Mouse (Mus musculus): Measurements from ENCODE around the gene Tmem101. TPM values are rescaled to one million over a fixed set of nuclear protein-coding genes. Genes with fewer than 3 reads are reported as not detected.

Gene Tmem101
- total and polyA plus RNA-seq, 3 experiments: 30.1 to 45.1 TPM; not detected in 1

- Histone ChIP-seq H3K27me3 (ENCODE audit: control insufficient read depth in 1 of 2, insufficient read depth in 2 of 2, low read length in 2 of 2) (no peaks in the 10 kb centered on the region), H3K9me3 (replicated peaks; ENCODE audit: insufficient read depth, low read length) (no peaks in the 10 kb centered on the region), H3K79me2 (ENCODE audit: control insufficient read depth, insufficient read depth, low read length, poor library complexity) (peaks cover 9% of the 10 kb centered on the region), H3K36me3 (ENCODE audit: control insufficient read depth in 1 of 2, insufficient read depth in 2 of 2, low read length in 2 of 2) (peaks cover 0 to 25% of the 10 kb centered on the region in 2 experiments; a peak in 2 of 4 replicates), H3K9ac (ENCODE audit: control insufficient read depth, low read depth, low read length, poor library complexity, severe bottlenecking) (no peak overlapping the region), H3K27ac (ENCODE audit: control insufficient read depth, low read depth, low read length) (no peak overlapping the region), H3K4me1 (ENCODE audit: control insufficient read depth in 1 of 2, insufficient read depth in 2 of 2, low read length in 2 of 2) (no peaks in the 10 kb centered on the region), H3K4me3 (ENCODE audit: control insufficient read depth in 1 of 2, insufficient read depth in 1 of 2, low read depth in 2 of 2, low read length in 2 of 2) (no peak overlapping the region)
- TF ChIP-seq KAT2A (conservative IDR thresholded peaks at IDR 0.05; ENCODE audit: low read depth, low read length): no peak
- no peak for TF ChIP-seq MAFK (IDR thresholded peaks at IDR 0.05; ENCODE audit: borderline replicate concordance, low read depth, low read length)
- no peak for TF ChIP-seq E2F4 (IDR thresholded peaks at IDR 0.05; ENCODE audit: borderline replicate concordance, low read depth, low read length)
- no peak for TF ChIP-seq ZNF384 (IDR thresholded peaks at IDR 0.05; ENCODE audit: low read depth, low read length)
- no peak for TF ChIP-seq ZMIZ1 (IDR thresholded peaks at IDR 0.05; ENCODE audit: low read depth, low read length)
- TF ChIP-seq MAX (IDR thresholded peaks at IDR 0.05; ENCODE audit: low read length): no peak
- no peak for TF ChIP-seq GATA1 (IDR thresholded peaks at IDR 0.05; ENCODE audit: low read depth, low read length)
- no peak for TF ChIP-seq USF1 (IDR thresholded peaks at IDR 0.05; ENCODE audit: low read depth, low read length)
- no peak for TF ChIP-seq NELFE (IDR thresholded peaks at IDR 0.05; ENCODE audit: low read depth, low read length)
- no peak for TF ChIP-seq USF2 (IDR thresholded peaks at IDR 0.05; ENCODE audit: borderline replicate concordance in 1 of 2, insufficient read depth in 1 of 2, low read depth in 1 of 2, low read length in 2 of 2)
- TF ChIP-seq TBP (IDR thresholded peaks at IDR 0.05; ENCODE audit: low read depth, low read length): no peak
- TF ChIP-seq CTCF (IDR thresholded peaks at IDR 0.05 in 2 of 3, conservative IDR thresholded peaks at IDR 0.05 in 1 of 3; ENCODE audit: control insufficient read depth in 1 of 3, insufficient read depth in 1 of 3, low read depth in 2 of 3, low read length in 3 of 3, poor library complexity in 1 of 3, severe bottlenecking in 1 of 3): no peak
- no peak for TF ChIP-seq POLR2A (IDR thresholded peaks at IDR 0.05; ENCODE audit: control insufficient read depth in 1 of 2, insufficient read depth in 1 of 2, low read depth in 1 of 2, low read length in 2 of 2, poor library complexity in 1 of 2)
- no peak for TF ChIP-seq HCFC1 (IDR thresholded peaks at IDR 0.05; ENCODE audit: low read depth, low read length)
- TF ChIP-seq NRF1 (IDR thresholded peaks at IDR 0.05; ENCODE audit: insufficient read depth, low read depth, low read length, poor library complexity, severe bottlenecking): no peak
- no peak for TF ChIP-seq CHD2 (IDR thresholded peaks at IDR 0.05; ENCODE audit: low read length)
- DNase-seq (ENCODE audit: low read depth, low spot score): no peak
These were observed 9.9 kb upstream of the Tmem101 start for GRCm38 (mm10) chr11:102165971-102166722.

DNA sequence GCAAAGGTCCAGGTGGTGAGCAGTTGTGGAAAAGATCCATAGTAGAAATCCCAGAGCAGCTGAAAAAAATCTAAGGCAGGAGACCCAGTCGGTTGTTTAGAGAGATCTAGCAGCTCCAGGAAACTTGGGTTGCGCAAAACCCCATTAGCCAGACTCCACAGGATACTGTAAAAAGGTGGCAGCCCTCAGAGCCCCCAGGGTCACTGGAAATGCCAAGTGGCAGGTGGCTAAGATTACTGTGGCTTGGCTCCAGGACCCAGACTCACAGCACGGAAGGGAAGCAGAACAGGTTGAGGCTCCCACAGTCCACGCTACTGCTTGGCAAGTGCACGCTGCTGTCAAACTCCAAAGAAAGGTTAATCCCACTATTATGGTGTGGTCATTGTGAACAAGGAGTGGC is 3.6 kb upstream of the Tmem101 start:
- DNase-seq (ENCODE audit: low read depth, low spot score): no peak
- H3K9ac ChIP-seq (ENCODE audit: control insufficient read depth, low read depth, low read length, poor library complexity, severe bottlenecking): no peak overlapping the region
- peaks cover 3 to 4% of the 10 kb centered on the region in 2 experiments for H3K36me3 ChIP-seq (ENCODE audit: control insufficient read depth in 1 of 2, insufficient read depth in 2 of 2, low read length in 2 of 2)
- no peaks in the 10 kb centered on the region for H3K9me3 ChIP-seq (replicated peaks; ENCODE audit: insufficient read depth, low read length)
- TF ChIP-seq POLR2AphosphoS2 (IDR thresholded peaks at IDR 0.05; ENCODE audit: low read length) (peak; percentile 46), EP300 (IDR thresholded peaks at IDR 0.05; ENCODE audit: low read depth in 1 of 2, low read length in 2 of 2) (no peak)
- no peak overlapping the region for H3K27ac ChIP-seq (ENCODE audit: control insufficient read depth, low read depth, low read length)
- H3K4me3 ChIP-seq (ENCODE audit: control insufficient read depth in 1 of 2, insufficient read depth in 1 of 2, low read depth in 2 of 2, low read length in 2 of 2): no peak overlapping the region
- H3K79me2 ChIP-seq (ENCODE audit: control insufficient read depth, insufficient read depth, low read length, poor library complexity): no peaks in the 10 kb centered on the region; the same call in 1 of the 2 replicates
- no peaks in the 10 kb centered on the region for H3K27me3 ChIP-seq (ENCODE audit: control insufficient read depth in 1 of 2, insufficient read depth in 2 of 2, low read length in 2 of 2)
- peaks cover 0 to 4% of the 10 kb centered on the region in 2 experiments; a peak in 2 of 4 replicates for H3K4me1 ChIP-seq (ENCODE audit: control insufficient read depth in 1 of 2, insufficient read depth in 2 of 2, low read length in 2 of 2)
